Mouse (Mus musculus): Measurements from ENCODE around the gene Bik.
A peak's percentile ranks its signal among the peaks of the same experiment; 100 is the strongest.

GRCm38 (mm10) chr15:83583419-83584156 lies 56.9 kb downstream of the Bik start:
- TF ChIP-seq POLR2A (IDR thresholded peaks at IDR 0.05; ENCODE audit: low read depth, low read length) (no peak), CTCF (IDR thresholded peaks at IDR 0.05; ENCODE audit: borderline replicate concordance, insufficient read depth, low read length) (0 out of 2 replicates have a peak, but pooled peaks have one; percentile 28)

Measured in embryonic fibroblast, embryonic 13.5 days (primary cell).